Mouse (Mus musculus) liver (tissue): ENCODE measurements around the gene F5.

ENCODE experiments used
- DNase-seq: peaks from one replicate; pipeline ENCODE4 v3.0.0-alpha.2; 2020; ENCODE audit warnings: mixed read lengths

F5 gene

GRCm38 (mm10) chr1:164151387-164152088, at the start of gene F5:
Gene F5, plus strand, starts transcription at chr1:164151838.
- DNase-seq: peak; percentile 9

- DNase-seq: no peak
These were observed 41.9 kb upstream of the F5 start for GRCm38 (mm10) chr1:164109763-164110162.

GRCm38 (mm10) chr1:164110591-164111329, 40.9 kb upstream of the F5 start:
- DNase-seq: no peak

- no peak for DNase-seq
These were observed 37.4 kb upstream of the F5 start for GRCm38 (mm10) chr1:164114280-164114679.

- no peak for DNase-seq
These were observed 36.6 kb upstream of the F5 start, which contains the start of gene Selp for GRCm38 (mm10) chr1:164114947-164115493. Gene Selp, plus strand, starts transcription at chr1:164115264.

- no peak for DNase-seq
These were observed 36.0 kb upstream of the F5 start for GRCm38 (mm10) chr1:164115647-164116046.

- DNase-seq: no peak
These were observed 33.8 kb upstream of the F5 start for GRCm38 (mm10) chr1:164117869-164118268.

- DNase-seq: no peak
These were observed 31.5 kb upstream of the F5 start for GRCm38 (mm10) chr1:164119892-164120776.

GRCm38 (mm10) chr1:164120777-164121158, 30.9 kb upstream of the F5 start:
- DNase-seq: no peak

- DNase-seq: no peak
These were observed 27.8 kb upstream of the F5 start for GRCm38 (mm10) chr1:164123836-164124235.

GRCm38 (mm10) chr1:164130013-164130412, 21.6 kb upstream of the F5 start:
- DNase-seq: no peak

- DNase-seq: no peak
These were observed 19.0 kb upstream of the F5 start for GRCm38 (mm10) chr1:164132609-164133008.

GRCm38 (mm10) chr1:164134101-164134500, 17.5 kb upstream of the F5 start:
- DNase-seq: no peak

GRCm38 (mm10) chr1:164135360-164135759, 16.3 kb upstream of the F5 start:
- peak; percentile 18 for DNase-seq

- DNase-seq: no peak
These were observed 15.7 kb upstream of the F5 start for GRCm38 (mm10) chr1:164135960-164136359.

GRCm38 (mm10) chr1:164136636-164137035, 15.0 kb upstream of the F5 start:
- DNase-seq: no peak

- peak; percentile 76 for DNase-seq
These were observed 13.1 kb upstream of the F5 start for GRCm38 (mm10) chr1:164138365-164139130.

GRCm38 (mm10) chr1:164139464-164139863, 12.2 kb upstream of the F5 start:
- no peak for DNase-seq

- no peak for DNase-seq
These were observed 2.6 kb upstream of the F5 start for GRCm38 (mm10) chr1:164149083-164149482.

- no peak for DNase-seq
These were observed 1.2 kb downstream of the F5 start for GRCm38 (mm10) chr1:164152836-164153235.

- no peak for DNase-seq
These were observed 3.3 kb downstream of the F5 start for GRCm38 (mm10) chr1:164154983-164155382.

- DNase-seq: no peak
These were observed 6.9 kb downstream of the F5 start for GRCm38 (mm10) chr1:164158571-164158970.
